Mouse (Mus musculus): ENCODE data around the gene Ivd.

DNA sequence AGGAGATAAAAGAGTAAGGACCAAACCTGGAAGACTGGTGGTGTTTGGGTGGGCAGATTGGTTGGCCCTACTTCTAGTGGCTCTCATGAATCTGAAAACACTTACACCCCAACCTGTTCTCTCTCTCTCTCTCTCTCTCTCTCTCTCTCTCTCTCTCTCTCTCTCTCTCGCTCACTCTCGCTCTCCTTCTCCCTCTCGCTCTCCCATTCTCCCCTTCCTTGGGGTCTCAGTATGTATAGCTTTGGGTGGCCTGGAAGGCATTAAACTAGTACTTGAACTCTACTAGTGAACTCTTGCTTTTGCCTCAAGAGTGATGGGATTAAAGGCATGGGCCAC is 554 bp downstream of the Ivd start:
- no peak for TF ChIP-seq CTCF (IDR thresholded peaks at IDR 0.05)
- TF ChIP-seq POLR2A (IDR thresholded peaks at IDR 0.05; ENCODE audit: insufficient read depth, low read depth, low read length), result no peak

All from heart, adult 2 months (tissue).